Mouse (Mus musculus): ENCODE results near the gene Cpox. TPM values are rescaled to one million over a fixed set of nuclear protein-coding genes. Genes with fewer than 3 reads are reported as not detected.
A peak's percentile ranks its signal among the peaks of the same experiment; 100 is the strongest.

The Cpox gene
- polyA plus RNA-seq, 1 experiment from 2014 or later = 48.0 TPM

DNA sequence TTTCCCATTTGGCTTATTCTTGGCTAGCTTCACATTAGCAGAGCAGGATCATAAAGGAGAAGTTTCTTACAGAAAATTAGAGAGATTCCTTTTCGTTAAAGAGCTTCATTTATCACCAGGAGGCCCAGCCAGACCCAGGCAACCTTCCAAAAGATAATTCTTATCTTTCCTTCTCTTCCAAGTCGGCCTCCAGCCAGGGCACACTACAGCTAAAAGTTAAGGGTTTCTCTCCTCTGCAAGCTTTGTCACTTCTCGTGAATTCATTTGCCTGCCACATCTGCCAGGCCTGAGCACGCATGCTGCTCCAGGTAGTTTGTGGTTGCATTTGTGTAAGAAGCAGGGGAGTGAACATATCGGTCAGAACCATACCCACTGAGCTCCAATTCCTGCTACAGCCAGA lies 828 bp upstream of the Cpox start:
- Histone ChIP-seq H3K36me3 (peaks cover 14% of the 10 kb centered on the region), H3K9me3 (replicated peaks) (no peaks in the 10 kb centered on the region), H3K4me2 (peak overlapping the region; percentile 85), H3K27me3 (replicated peaks) (no peaks in the 10 kb centered on the region), H3K4me1 (replicated peaks) (peaks cover 18% of the 10 kb centered on the region), H3K9ac (0 out of 2 replicates have a peak overlapping the region, but pooled peaks have one; percentile 9), H3K27ac (ENCODE audit: poor library complexity, severe bottlenecking) (peak overlapping the region; percentile 88), H3K4me3 (no peak overlapping the region)
- WGBS = 7% methylated on average over 5 of the region's 5 CpGs
- ATAC-seq (ENCODE audit: insufficient number of reproducible peaks, low FRiP score) = no peak

DNA sequence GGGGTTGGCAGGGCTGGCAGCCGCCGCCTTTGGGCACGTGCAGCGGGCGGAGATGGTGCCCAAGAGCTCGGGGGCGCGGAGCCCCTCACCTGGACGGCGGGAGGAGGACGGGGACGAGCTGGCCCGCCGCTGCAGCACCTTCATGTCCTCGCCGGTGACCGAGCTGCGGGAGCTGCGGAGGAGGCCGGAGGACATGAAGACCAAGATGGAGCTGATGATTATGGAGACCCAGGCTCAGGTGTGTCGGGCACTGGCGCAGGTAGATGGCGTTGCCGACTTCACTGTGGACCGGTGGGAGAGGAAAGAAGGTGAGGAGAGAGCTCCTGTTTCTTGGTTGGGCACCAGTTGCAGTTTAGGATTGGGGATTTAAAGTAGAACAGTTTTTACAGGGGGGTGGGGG lies 551 bp downstream of the Cpox start:
- Histone ChIP-seq H3K9me3 (replicated peaks) (no peaks in the 10 kb centered on the region), H3K4me1 (replicated peaks) (peaks cover 18% of the 10 kb centered on the region), H3K9ac (peak overlapping the region; percentile 94), H3K4me3 (peak overlapping the region; percentile 97), H3K36me3 (peaks cover 26% of the 10 kb centered on the region), H3K27me3 (replicated peaks) (no peaks in the 10 kb centered on the region), H3K27ac (ENCODE audit: poor library complexity, severe bottlenecking) (peak overlapping the region; percentile 88), H3K4me2 (peak overlapping the region; percentile 85)
- ATAC-seq (ENCODE audit: insufficient number of reproducible peaks, low FRiP score) = no peak; the same call in 1 of the 2 replicates
- WGBS = 1% methylated on average over 19 of the region's 25 CpGs

DNA sequence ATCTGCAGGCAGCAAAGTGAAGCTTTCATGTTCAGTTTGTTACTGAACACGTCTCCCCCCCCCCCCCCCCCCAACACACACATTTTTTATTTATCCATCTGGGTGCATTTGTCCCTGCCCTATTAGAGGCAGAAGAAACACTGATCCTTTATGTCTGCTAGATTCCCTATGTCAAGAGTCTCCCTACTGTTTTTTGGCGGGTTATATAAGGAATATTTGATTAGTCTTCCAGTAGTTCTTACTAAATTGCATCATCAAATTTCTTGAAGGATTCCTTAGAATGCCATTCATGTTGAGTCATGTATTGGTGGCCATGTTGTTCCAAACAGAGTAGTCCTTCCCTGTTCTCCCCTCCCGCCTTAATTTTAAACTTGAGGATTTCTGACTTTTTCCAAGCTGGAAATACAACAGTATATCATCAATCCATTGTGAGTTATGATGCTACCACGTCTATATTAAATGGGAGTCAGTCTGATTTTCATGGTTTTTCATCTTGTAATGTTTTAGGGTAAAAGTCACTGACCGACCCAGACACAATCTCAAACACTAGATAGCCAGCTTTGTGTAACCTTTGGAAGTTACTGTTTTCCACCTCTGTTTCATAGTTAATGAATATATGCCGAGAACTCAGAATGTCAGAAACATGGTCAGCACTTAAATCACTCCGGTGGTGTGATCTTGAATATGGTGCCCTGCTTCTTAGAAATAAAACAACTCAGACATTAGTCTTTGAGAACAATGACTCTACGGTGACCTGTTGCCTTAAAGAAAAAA lies 1.3 kb downstream of the Cpox start:
- Histone ChIP-seq H3K9ac (peak overlapping the region; percentile 94), H3K27me3 (replicated peaks) (no peaks in the 10 kb centered on the region), H3K4me3 (peak overlapping the region; percentile 97), H3K9me3 (replicated peaks) (no peaks in the 10 kb centered on the region), H3K4me2 (peak overlapping the region; percentile 85), H3K36me3 (peaks cover 31% of the 10 kb centered on the region), H3K27ac (ENCODE audit: poor library complexity, severe bottlenecking) (no peak overlapping the region), H3K4me1 (replicated peaks) (peaks cover 21% of the 10 kb centered on the region)
- WGBS = 63% methylated on average over 8 of the region's 8 CpGs
- no peak for ATAC-seq (ENCODE audit: insufficient number of reproducible peaks, low FRiP score)

DNA sequence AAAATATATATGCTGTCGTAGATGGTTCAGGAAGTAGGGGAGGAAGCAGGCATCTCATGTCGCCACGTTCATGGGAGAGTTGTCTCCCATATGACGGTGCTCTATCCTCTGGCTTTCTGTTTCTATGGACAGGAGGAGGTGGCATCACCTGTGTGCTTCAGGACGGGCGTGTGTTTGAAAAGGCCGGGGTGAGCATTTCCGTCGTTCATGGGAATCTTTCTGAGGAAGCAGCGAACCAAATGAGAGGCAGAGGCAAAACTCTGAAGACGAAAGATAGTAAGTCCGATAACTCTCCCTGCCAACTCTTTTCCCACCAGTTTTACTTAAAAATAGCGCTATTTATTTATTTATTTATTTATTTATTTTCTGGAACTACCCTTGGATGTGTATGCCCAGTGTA lies 2.3 kb downstream of the Cpox start:
- ATAC-seq (ENCODE audit: insufficient number of reproducible peaks, low FRiP score) = no peak
- Histone ChIP-seq H3K9me3 (replicated peaks) (no peaks in the 10 kb centered on the region), H3K36me3 (peaks cover 37% of the 10 kb centered on the region), H3K27me3 (replicated peaks) (no peaks in the 10 kb centered on the region), H3K9ac (no peak overlapping the region), H3K27ac (ENCODE audit: poor library complexity, severe bottlenecking) (no peak overlapping the region), H3K4me1 (replicated peaks) (peaks cover 24% of the 10 kb centered on the region), H3K4me2 (peak overlapping the region; percentile 23), H3K4me3 (peak overlapping the region; percentile 22)
- WGBS = 84% methylated on average over 13 of the region's 13 CpGs

DNA sequence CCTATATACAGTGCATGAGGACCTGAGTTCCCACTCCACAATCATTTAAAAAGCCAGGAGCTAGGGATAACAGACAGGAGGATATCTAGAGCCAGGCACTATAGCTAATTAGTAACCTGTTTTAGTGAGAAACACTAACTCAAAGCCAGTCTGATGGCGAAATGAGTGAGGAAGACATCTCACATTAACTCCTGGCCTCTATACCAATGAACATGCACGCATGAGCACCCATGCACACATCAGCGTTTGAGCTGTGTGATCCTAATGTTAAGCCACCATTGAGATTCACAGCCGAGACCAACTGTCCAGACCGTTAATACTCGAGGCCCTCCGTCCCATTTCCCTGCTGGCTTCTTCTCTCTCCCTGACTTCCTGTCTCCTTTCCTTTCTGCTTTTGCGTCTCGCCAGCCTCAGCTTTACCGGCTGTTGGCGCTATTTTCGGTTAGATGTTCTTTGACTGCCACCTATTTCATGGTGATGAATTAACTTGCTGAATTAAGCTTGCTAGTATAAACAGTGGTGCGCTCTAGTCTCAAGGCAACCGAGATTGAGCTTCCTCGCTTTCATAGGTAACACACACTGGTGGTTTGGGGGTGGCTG lies 3.8 kb downstream of the Cpox start:
- 89% methylated on average over 15 of the region's 15 CpGs for WGBS
- Histone ChIP-seq H3K4me3 (no peak overlapping the region), H3K27me3 (replicated peaks) (no peaks in the 10 kb centered on the region), H3K9ac (no peak overlapping the region), H3K27ac (ENCODE audit: poor library complexity, severe bottlenecking) (no peak overlapping the region), H3K4me1 (replicated peaks) (peaks cover 22% of the 10 kb centered on the region), H3K4me2 (peak overlapping the region; percentile 6; the same call in 1 of the 2 replicates), H3K9me3 (replicated peaks) (no peaks in the 10 kb centered on the region), H3K36me3 (peaks cover 49% of the 10 kb centered on the region)
- no peak for ATAC-seq (ENCODE audit: insufficient number of reproducible peaks, low FRiP score)

DNA sequence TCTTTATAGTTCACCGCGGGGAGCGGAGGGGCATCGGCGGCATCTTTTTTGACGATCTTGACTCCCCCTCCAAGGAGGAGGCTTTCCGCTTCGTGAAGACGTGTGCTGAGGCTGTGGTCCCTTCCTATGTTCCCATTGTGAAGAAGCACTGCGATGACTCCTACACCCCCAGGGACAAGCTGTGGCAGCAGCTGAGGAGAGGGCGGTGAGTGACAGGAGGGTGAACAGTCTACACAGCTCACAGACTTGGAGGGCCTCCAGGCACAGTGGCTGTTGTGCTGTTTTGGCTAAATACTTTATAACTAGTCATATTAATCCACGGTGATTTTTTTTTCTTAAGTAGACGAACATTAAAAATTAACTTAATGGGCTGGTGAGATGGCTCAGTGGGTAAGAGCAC lies 5.2 kb downstream of the Cpox start:
- H3K27ac ChIP-seq (ENCODE audit: poor library complexity, severe bottlenecking) = no peak overlapping the region
- H3K36me3 ChIP-seq = peaks cover 49% of the 10 kb centered on the region
- ATAC-seq (ENCODE audit: insufficient number of reproducible peaks, low FRiP score) = no peak
- peak overlapping the region; percentile 3; the same call in 1 of the 2 replicates for H3K4me2 ChIP-seq
- H3K4me3 ChIP-seq = no peak overlapping the region
- no peaks in the 10 kb centered on the region for H3K9me3 ChIP-seq (replicated peaks)
- no peaks in the 10 kb centered on the region for H3K27me3 ChIP-seq (replicated peaks)
- peaks cover 18% of the 10 kb centered on the region for H3K4me1 ChIP-seq (replicated peaks)
- 92% methylated on average over 13 of the region's 13 CpGs for WGBS
- no peak overlapping the region for H3K9ac ChIP-seq

DNA sequence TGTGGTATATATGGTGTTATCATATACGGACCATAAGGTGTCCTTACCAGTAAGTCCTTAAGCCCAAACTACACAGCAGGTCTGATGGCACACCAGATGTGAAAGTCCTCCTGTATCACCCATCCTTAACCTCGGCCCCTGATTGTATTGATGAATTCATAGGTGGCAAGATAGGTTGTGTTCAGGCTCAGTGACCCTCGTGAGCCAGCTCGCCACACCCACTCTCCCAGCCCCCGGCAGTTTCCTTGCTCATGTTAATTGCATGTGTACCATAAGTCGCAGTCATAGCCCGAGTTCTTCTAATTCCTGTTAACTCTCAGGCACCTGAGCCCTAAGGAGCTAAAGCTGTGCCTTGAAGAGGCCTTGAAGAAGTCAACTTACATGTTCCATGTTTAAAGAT lies 6.1 kb downstream of the Cpox start:
- no peak overlapping the region for H3K4me3 ChIP-seq
- H3K9me3 ChIP-seq (replicated peaks) = no peaks in the 10 kb centered on the region
- ATAC-seq (ENCODE audit: insufficient number of reproducible peaks, low FRiP score) = 0 out of 2 replicates have a peak, but pooled peaks have one; percentile 17
- H3K4me2 ChIP-seq = peak overlapping the region; percentile 13; the same call in 1 of the 2 replicates
- peaks cover 14% of the 10 kb centered on the region for H3K4me1 ChIP-seq (replicated peaks)
- H3K9ac ChIP-seq = no peak overlapping the region
- 79% methylated on average over 7 of the region's 7 CpGs for WGBS
- no peak overlapping the region for H3K27ac ChIP-seq (ENCODE audit: poor library complexity, severe bottlenecking)
- H3K27me3 ChIP-seq (replicated peaks) = no peaks in the 10 kb centered on the region
- H3K36me3 ChIP-seq = peaks cover 57% of the 10 kb centered on the region

DNA sequence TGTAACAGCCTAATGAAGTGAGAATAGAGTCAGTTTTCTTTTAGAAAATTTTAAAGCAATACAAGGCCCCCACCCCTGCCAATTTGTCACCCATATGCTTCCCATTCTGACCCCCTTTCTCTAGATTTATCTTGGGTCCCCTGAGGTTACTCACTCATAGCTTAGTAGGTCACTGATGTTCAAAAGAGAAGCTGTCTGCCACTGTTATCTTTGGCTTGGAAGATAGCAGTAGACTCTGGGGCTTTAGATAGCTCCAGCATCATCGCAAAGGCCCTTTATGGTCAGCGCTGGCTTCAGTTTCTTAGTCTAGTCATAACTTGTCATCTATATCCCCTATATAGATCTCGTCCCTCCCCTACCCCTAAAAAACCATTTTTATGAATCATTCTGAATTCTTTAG lies 6.5 kb downstream of the Cpox start:
- H3K27ac ChIP-seq (ENCODE audit: poor library complexity, severe bottlenecking) = no peak overlapping the region
- H3K9ac ChIP-seq = no peak overlapping the region
- H3K36me3 ChIP-seq = peaks cover 62% of the 10 kb centered on the region
- 36% methylated on average over 3 of the region's 3 CpGs for WGBS
- peaks cover 9% of the 10 kb centered on the region for H3K4me1 ChIP-seq (replicated peaks)
- peak; percentile 46; the same call in 1 of the 2 replicates for ATAC-seq (ENCODE audit: insufficient number of reproducible peaks, low FRiP score)
- no peaks in the 10 kb centered on the region for H3K9me3 ChIP-seq (replicated peaks)
- H3K4me3 ChIP-seq = no peak overlapping the region
- no peaks in the 10 kb centered on the region for H3K27me3 ChIP-seq (replicated peaks)
- 0 out of 2 replicates have a peak overlapping the region, but pooled peaks have one; percentile 13 for H3K4me2 ChIP-seq

DNA sequence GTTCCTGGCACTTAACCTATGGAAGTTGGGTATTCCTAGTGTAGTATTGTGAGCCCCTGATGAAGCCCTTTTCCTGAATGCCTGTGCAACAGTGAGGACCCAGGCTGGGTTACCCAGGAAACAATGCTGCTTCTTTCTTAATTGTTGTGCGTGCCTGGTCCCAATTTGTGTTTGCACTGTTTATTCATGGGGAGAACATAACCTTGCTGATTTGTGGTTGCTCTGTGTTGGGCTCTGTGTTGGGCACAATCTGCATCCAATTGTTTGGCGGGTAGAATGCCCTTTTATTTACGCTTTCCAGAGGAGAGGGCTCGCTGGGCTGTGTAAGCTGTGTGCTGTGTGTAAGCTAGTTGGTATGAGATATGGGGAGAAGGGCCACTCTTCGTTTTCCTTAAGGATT lies 7.4 kb downstream of the Cpox start:
- 86% methylated on average over 5 of the region's 5 CpGs for WGBS
- Histone ChIP-seq H3K4me3 (no peak overlapping the region), H3K4me1 (replicated peaks) (peaks cover 9% of the 10 kb centered on the region), H3K27ac (ENCODE audit: poor library complexity, severe bottlenecking) (no peak overlapping the region), H3K36me3 (peaks cover 65% of the 10 kb centered on the region), H3K4me2 (no peak overlapping the region), H3K27me3 (replicated peaks) (no peaks in the 10 kb centered on the region), H3K9ac (no peak overlapping the region), H3K9me3 (replicated peaks) (no peaks in the 10 kb centered on the region)
- no peak for ATAC-seq (ENCODE audit: insufficient number of reproducible peaks, low FRiP score)

DNA sequence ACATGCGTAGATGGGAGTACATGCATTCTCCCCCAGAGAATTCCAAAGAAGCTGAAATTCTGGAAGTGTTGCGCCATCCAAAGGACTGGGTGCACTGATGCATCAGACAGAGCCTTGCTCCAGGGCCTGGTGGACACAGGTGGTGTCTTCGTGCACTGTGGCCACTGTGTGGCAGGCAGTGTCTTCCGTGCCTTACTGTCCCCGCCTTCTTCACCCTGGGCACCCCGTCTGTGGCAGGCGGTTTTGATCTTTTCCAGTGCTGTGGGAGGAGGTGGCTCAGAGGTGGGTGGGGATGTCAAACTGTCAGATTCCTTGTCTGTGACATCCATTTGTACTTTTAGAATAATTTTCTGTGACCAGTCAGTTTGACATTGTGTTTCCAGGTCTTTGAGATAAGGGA lies 8.6 kb downstream of the Cpox start:
- H3K27ac ChIP-seq (ENCODE audit: poor library complexity, severe bottlenecking) = no peak overlapping the region
- no peak overlapping the region for H3K4me3 ChIP-seq
- peaks cover 57% of the 10 kb centered on the region for H3K36me3 ChIP-seq
- 54% methylated on average over 7 of the region's 7 CpGs for WGBS
- ATAC-seq (ENCODE audit: insufficient number of reproducible peaks, low FRiP score) = no peak
- H3K9ac ChIP-seq = no peak overlapping the region
- peaks cover 9% of the 10 kb centered on the region for H3K4me1 ChIP-seq (replicated peaks)
- H3K9me3 ChIP-seq (replicated peaks) = no peaks in the 10 kb centered on the region
- no peak overlapping the region for H3K4me2 ChIP-seq
- no peaks in the 10 kb centered on the region for H3K27me3 ChIP-seq (replicated peaks)

DNA sequence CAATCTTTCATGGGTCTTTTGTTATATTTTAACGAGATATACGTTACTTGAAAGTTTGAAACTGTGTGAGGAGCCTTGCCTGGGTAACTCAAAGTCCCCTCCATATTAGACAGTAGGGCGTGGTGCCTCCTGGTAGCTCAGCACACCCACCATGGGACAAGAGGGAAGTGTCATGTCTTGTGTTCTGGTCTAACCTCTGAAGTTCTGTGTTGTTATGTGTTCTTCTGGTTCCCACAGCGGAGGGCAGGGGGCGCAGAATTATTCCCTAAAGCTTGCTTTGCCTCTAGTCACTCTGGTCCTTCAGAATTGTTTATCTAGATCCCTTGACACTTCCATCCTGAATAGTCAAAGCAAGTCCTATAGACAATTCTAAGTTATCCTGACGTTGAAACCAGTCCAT lies 12.0 kb downstream of the Cpox start:
- H3K36me3 ChIP-seq = peaks cover 31% of the 10 kb centered on the region
- peaks cover 12% of the 10 kb centered on the region for H3K4me1 ChIP-seq (replicated peaks)
- no peak for ATAC-seq (ENCODE audit: insufficient number of reproducible peaks, low FRiP score)
- H3K4me2 ChIP-seq = no peak overlapping the region
- no peak overlapping the region for H3K9ac ChIP-seq
- H3K4me3 ChIP-seq = no peak overlapping the region
- H3K27ac ChIP-seq (ENCODE audit: poor library complexity, severe bottlenecking) = no peak overlapping the region
- H3K27me3 ChIP-seq (replicated peaks) = no peaks in the 10 kb centered on the region
- 0 out of 2 replicates have a peak, but pooled peaks cover 2% of the 10 kb centered on the region for H3K9me3 ChIP-seq (replicated peaks)
- WGBS = 89% methylated on average over 6 of the region's 6 CpGs
